Mouse (Mus musculus): ENCODE data around the gene Srgn.

- TF ChIP-seq EP300 (IDR thresholded peaks at IDR 0.05; ENCODE audit: insufficient read depth, low read depth, low read length) (no peak), CTCF (IDR thresholded peaks at IDR 0.05) (no peak), POLR2A (IDR thresholded peaks at IDR 0.05; ENCODE audit: insufficient read depth, low read depth, low read length) (peak; percentile 33; the same call in 1 of the 2 replicates)
Observed at GRCm38 (mm10) chr10:62506019-62506556, 21.2 kb downstream of the Srgn start.
